Mouse (Mus musculus): ENCODE data around the gene Rassf6. TPM values are rescaled to one million over a fixed set of nuclear protein-coding genes. Genes with fewer than 3 reads are reported as not detected.
A peak's percentile ranks its signal among the peaks of the same experiment; 100 is the strongest.

The Rassf6 gene
- polyA plus RNA-seq (2015; fragmentation: Nextera tagmentation; extraction: Ambion mirVana), result 2.2 and 2.5 TPM in 2 replicates

DNA sequence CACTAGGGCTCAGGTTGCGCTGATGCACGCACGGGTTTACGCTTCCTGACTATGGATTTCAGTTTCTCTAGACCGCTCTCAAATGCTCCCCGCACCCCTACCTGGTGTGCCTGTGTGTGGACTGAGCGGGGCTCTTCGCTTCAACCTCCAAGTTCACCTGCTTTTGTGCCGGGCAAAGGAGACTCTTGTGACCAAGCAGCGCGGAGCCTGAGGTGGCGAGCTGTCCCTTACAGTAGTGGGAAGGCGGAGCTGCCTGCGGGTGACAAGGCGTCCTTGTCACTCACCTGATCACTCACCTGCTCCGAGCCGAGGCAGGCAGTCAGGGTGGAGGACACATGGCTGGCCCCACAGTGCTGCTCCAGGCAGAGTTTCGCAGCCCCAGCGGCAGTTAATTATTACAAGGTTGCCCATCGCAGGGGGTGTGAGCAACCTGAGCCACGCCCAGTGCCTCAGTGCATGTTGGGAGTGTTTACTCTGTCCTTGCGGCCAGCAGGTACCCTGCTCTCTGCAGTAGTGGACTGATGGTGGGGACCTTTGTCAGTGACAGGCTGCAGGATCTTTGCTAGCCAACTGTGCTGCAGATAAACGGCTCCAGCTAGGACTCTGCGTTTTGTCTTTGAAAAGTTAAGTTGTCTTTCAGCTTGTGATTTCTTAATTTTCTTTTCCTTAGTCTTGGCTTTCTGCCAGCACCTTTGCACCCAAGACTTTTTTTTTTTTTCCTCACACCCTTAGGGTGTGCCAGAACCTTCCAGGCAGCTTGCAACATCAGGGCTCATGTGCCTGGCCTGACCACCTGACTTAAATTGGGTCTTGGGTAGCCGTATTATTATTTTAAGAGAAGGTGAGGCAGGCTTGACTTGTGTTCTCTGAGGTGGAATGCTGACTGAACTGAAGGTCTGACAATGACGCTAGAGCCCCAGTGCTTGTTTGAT is at the start of gene Rassf6:
TSS of gene Rassf6 (minus strand) at position 372 of the 932 bp plus-strand sequence.
- H3K4me1 ChIP-seq (ENCODE audit: control insufficient read depth, insufficient read depth, low read length), result peaks cover 2% of the 10 kb centered on the region; the same call in 1 of the 2 replicates
- peak; percentile 89 for ATAC-seq
- H3K36me3 ChIP-seq (ENCODE audit: control insufficient read depth, insufficient read depth, low read length), result no peaks in the 10 kb centered on the region
- peak within 1 kb of the TSS; percentile 87 for H3K4me2 ChIP-seq (ENCODE audit: low read length)
- H3K27me3 ChIP-seq (ENCODE audit: control insufficient read depth, insufficient read depth, low read depth, low read length), result no peaks in the 10 kb centered on the region
- WGBS, result 11% methylated on average over 26 of the region's 26 CpGs
- H3K9ac ChIP-seq (ENCODE audit: low read depth, low read length), result peak within 1 kb of the TSS; percentile 69
- H3K27ac ChIP-seq (ENCODE audit: low read length), result no peak within 1 kb of the TSS
- H3K4me3 ChIP-seq (ENCODE audit: low read depth, low read length), result peak within 1 kb of the TSS; percentile 54
- H3K9me3 ChIP-seq (replicated peaks; ENCODE audit: control insufficient read depth, low read length, poor library complexity, severe bottlenecking), result no peaks in the 10 kb centered on the region

DNA sequence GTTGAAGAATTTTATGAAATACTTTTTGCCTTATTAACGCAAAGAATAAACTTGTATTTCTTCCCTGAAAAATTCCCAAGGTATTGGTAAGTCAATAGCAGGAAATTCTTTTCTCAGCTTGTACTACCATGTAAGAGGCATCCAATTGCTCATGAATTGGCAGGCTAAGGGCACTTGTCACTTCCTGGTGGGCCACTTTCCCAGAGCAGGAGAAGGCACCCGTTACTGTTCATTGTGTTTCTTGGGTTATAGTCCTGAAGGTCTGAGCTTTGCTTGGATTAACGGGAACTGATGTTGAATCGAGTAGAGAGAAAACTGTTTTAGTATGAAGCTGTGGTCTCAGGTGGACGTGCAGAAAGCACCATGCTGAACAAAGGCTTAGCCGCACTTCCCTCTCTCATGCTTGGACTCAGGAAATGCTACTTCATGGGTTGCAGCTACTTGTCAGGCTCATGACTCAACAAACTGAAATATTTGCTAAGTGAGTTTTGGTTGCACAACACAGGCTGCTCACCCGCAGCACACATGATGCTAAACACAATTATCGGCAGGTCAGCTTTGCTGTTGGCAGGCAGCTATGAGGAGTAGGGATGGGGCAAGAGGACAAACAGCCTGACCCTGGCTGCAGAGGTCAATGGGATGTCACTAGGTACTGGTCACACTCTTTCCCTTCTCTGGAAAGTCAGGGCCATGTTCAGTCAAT is 49.1 kb upstream of the Rassf6 start:
- Histone ChIP-seq H3K27me3 (ENCODE audit: control insufficient read depth, insufficient read depth, low read depth, low read length) (no peaks in the 10 kb centered on the region), H3K4me1 (ENCODE audit: control insufficient read depth, insufficient read depth, low read length) (no peaks in the 10 kb centered on the region), H3K27ac (ENCODE audit: low read length) (no peak overlapping the region), H3K36me3 (ENCODE audit: control insufficient read depth, insufficient read depth, low read length) (no peaks in the 10 kb centered on the region), H3K4me2 (ENCODE audit: low read length) (no peak overlapping the region), H3K9ac (ENCODE audit: low read depth, low read length) (no peak overlapping the region), H3K4me3 (ENCODE audit: low read depth, low read length) (no peak overlapping the region), H3K9me3 (replicated peaks; ENCODE audit: control insufficient read depth, low read length, poor library complexity, severe bottlenecking) (no peaks in the 10 kb centered on the region)
- no peak for ATAC-seq
- 90% methylated on average over 8 of the region's 8 CpGs for WGBS

DNA sequence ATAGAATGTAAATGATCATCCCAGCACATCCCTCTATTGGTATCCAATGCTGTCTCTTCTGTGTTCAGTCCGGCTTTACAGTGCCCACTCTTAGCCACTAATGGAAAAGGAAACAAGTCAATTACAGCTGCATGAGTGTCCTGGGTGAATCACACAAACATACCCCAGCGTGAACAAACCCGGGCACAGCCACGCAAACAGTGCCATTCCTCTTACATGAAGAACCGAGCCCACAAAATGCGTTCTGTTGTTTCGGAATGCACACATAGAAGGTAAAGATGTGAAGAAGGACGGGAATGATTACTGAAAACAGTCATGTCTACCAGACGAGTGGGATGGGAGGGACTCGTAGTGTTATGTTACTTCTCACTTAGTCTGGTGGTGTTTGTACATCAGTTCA is 47.5 kb upstream of the Rassf6 start:
- H3K4me2 ChIP-seq (ENCODE audit: low read length), result no peak overlapping the region
- H3K9ac ChIP-seq (ENCODE audit: low read depth, low read length), result no peak overlapping the region
- H3K9me3 ChIP-seq (replicated peaks; ENCODE audit: control insufficient read depth, low read length, poor library complexity, severe bottlenecking), result no peaks in the 10 kb centered on the region
- no peak for ATAC-seq
- 93% methylated on average over 10 of the region's 10 CpGs for WGBS
- no peaks in the 10 kb centered on the region for H3K4me1 ChIP-seq (ENCODE audit: control insufficient read depth, insufficient read depth, low read length)
- no peak overlapping the region for H3K4me3 ChIP-seq (ENCODE audit: low read depth, low read length)
- no peaks in the 10 kb centered on the region for H3K36me3 ChIP-seq (ENCODE audit: control insufficient read depth, insufficient read depth, low read length)
- no peaks in the 10 kb centered on the region for H3K27me3 ChIP-seq (ENCODE audit: control insufficient read depth, insufficient read depth, low read depth, low read length)
- no peak overlapping the region for H3K27ac ChIP-seq (ENCODE audit: low read length)

DNA sequence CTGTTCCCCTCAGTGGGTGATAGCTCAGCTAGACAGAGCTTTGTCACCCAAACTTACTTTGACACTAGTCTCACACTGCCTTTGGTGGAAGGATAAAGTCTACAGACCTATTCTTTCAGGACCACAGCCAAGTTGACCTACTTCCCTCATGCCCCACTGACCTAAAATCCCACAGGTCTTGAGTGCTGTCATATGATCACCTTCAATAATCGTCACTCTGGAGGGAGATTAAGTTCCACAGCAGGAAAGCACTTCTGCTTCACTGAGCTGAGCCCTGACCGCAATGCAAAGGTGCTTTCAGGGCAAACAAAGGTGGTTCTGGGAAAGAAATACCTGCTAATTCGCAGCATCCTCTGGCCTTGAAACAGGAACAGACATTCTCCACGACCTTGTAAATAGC is 44.5 kb upstream of the Rassf6 start:
- no peaks in the 10 kb centered on the region for H3K4me1 ChIP-seq (ENCODE audit: control insufficient read depth, insufficient read depth, low read length)
- no peak overlapping the region for H3K4me2 ChIP-seq (ENCODE audit: low read length)
- H3K9me3 ChIP-seq (replicated peaks; ENCODE audit: control insufficient read depth, low read length, poor library complexity, severe bottlenecking), result no peaks in the 10 kb centered on the region
- no peak for ATAC-seq
- no peaks in the 10 kb centered on the region for H3K36me3 ChIP-seq (ENCODE audit: control insufficient read depth, insufficient read depth, low read length)
- no peaks in the 10 kb centered on the region for H3K27me3 ChIP-seq (ENCODE audit: control insufficient read depth, insufficient read depth, low read depth, low read length)
- no peak overlapping the region for H3K9ac ChIP-seq (ENCODE audit: low read depth, low read length)
- WGBS, result 49% methylated on average over 4 of the region's 4 CpGs
- H3K4me3 ChIP-seq (ENCODE audit: low read depth, low read length), result no peak overlapping the region
- H3K27ac ChIP-seq (ENCODE audit: low read length), result no peak overlapping the region

DNA sequence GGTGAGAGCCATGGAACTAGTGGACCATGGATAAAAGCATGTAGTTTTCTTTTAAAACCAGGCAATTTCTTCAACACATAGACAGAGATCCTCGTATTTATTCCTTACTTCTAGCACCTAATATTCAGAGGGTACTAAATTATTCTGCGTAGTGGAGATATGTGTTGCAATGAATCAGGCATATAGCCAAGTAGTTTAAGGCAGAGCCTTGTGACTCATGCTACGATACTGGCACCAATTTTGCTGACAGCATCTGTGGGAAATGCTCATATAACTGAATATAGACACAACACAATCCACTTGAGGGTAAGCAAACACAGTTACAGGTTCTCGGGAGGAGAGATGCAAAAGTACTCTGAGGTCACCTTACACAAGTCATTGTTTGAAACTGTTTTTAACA is 41.4 kb upstream of the Rassf6 start:
- 90% methylated on average over 4 of the region's 4 CpGs for WGBS
- H3K4me2 ChIP-seq (ENCODE audit: low read length), result no peak overlapping the region

DNA sequence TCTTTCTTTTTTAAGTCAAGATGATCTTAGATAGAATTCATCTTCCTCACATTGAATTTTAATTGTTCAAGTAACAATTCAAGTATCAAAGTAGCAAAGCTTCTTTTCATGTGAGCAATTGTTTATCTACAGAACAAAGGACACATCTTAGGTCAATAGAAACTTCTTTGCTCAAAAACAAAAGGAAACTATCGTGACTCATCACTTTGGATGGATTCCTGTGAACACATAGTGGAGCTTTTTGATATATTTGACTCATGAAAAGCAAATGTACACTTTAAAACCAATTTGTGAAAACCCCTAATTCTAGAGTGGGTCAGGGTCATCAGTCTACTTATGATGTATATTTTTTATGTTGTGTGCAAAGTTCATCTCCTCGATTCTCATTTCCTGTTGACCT is 37.1 kb upstream of the Rassf6 start:
- no peak overlapping the region for H3K9ac ChIP-seq (ENCODE audit: low read depth, low read length)
- H3K27me3 ChIP-seq (ENCODE audit: control insufficient read depth, insufficient read depth, low read depth, low read length), result no peaks in the 10 kb centered on the region
- H3K4me3 ChIP-seq (ENCODE audit: low read depth, low read length), result no peak overlapping the region
- 72% methylated on average over 2 of the region's 2 CpGs for WGBS
- no peak overlapping the region for H3K4me2 ChIP-seq (ENCODE audit: low read length)
- H3K36me3 ChIP-seq (ENCODE audit: control insufficient read depth, insufficient read depth, low read length), result no peaks in the 10 kb centered on the region
- H3K4me1 ChIP-seq (ENCODE audit: control insufficient read depth, insufficient read depth, low read length), result no peaks in the 10 kb centered on the region
- no peak overlapping the region for H3K27ac ChIP-seq (ENCODE audit: low read length)
- ATAC-seq, result no peak
- H3K9me3 ChIP-seq (replicated peaks; ENCODE audit: control insufficient read depth, low read length, poor library complexity, severe bottlenecking), result no peaks in the 10 kb centered on the region

More for the DNA sequence above, 41.4 kb upstream of the Rassf6 start:
- H3K4me1 ChIP-seq (ENCODE audit: control insufficient read depth, insufficient read depth, low read length), result no peaks in the 10 kb centered on the region
- no peaks in the 10 kb centered on the region for H3K36me3 ChIP-seq (ENCODE audit: control insufficient read depth, insufficient read depth, low read length)
- no peak overlapping the region for H3K4me3 ChIP-seq (ENCODE audit: low read depth, low read length)
- no peak for ATAC-seq
- H3K27ac ChIP-seq (ENCODE audit: low read length), result no peak overlapping the region
- no peaks in the 10 kb centered on the region for H3K27me3 ChIP-seq (ENCODE audit: control insufficient read depth, insufficient read depth, low read depth, low read length)
- H3K9ac ChIP-seq (ENCODE audit: low read depth, low read length), result no peak overlapping the region
- no peaks in the 10 kb centered on the region for H3K9me3 ChIP-seq (replicated peaks; ENCODE audit: control insufficient read depth, low read length, poor library complexity, severe bottlenecking)

DNA sequence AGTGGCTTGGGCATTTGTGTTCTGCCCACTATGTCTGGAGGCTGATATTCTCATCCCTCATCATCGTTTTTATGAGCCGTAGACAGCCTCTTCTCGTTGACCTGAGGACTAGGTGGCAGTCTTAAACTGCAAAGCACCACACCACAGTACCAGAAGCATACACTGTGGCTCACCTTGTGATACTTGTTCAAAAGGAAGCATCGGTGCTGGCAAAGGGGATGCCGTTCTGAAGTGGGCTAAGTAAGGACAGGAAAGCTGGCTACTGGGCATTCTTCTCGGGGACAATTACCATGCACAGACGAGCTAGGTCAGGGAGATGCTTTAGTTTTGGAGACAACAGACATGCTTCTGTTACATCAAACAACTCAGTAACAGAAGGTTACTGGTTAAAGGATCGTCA is 21.4 kb upstream of the Rassf6 start:
- Histone ChIP-seq H3K36me3 (ENCODE audit: control insufficient read depth, insufficient read depth, low read length) (no peaks in the 10 kb centered on the region), H3K27ac (ENCODE audit: low read length) (no peak overlapping the region), H3K9me3 (replicated peaks; ENCODE audit: control insufficient read depth, low read length, poor library complexity, severe bottlenecking) (no peaks in the 10 kb centered on the region), H3K27me3 (ENCODE audit: control insufficient read depth, insufficient read depth, low read depth, low read length) (no peaks in the 10 kb centered on the region), H3K9ac (ENCODE audit: low read depth, low read length) (no peak overlapping the region), H3K4me3 (ENCODE audit: low read depth, low read length) (no peak overlapping the region), H3K4me2 (ENCODE audit: low read length) (no peak overlapping the region), H3K4me1 (ENCODE audit: control insufficient read depth, insufficient read depth, low read length) (no peaks in the 10 kb centered on the region)
- peak; percentile 12; the same call in 1 of the 2 replicates for ATAC-seq
- WGBS, result 69% methylated on average over 8 of the region's 8 CpGs

DNA sequence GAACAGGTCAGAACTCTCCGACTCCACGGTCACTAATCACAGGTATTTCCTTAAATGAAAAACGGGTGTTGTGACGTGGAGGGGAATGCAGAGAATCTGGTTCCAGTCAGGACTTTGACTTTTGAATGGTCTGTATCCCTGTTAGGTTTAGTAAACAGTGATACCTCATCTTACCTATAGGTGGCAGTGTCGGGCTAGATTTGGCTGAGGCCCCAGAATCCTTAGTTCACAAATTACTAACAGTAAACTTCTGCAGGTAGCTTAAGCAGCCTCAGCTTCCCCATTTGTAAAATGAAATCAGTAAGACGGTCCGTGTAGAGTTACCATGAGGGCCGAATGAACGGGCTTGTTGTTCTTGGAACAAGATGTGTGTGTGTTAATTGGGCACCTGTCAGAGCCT is 21.0 kb upstream of the Rassf6 start:
- Histone ChIP-seq H3K9me3 (replicated peaks; ENCODE audit: control insufficient read depth, low read length, poor library complexity, severe bottlenecking) (no peaks in the 10 kb centered on the region), H3K36me3 (ENCODE audit: control insufficient read depth, insufficient read depth, low read length) (no peaks in the 10 kb centered on the region), H3K27ac (ENCODE audit: low read length) (no peak overlapping the region), H3K4me2 (ENCODE audit: low read length) (no peak overlapping the region), H3K4me1 (ENCODE audit: control insufficient read depth, insufficient read depth, low read length) (no peaks in the 10 kb centered on the region), H3K27me3 (ENCODE audit: control insufficient read depth, insufficient read depth, low read depth, low read length) (no peaks in the 10 kb centered on the region), H3K4me3 (ENCODE audit: low read depth, low read length) (no peak overlapping the region), H3K9ac (ENCODE audit: low read depth, low read length) (no peak overlapping the region)
- peak; percentile 77 for ATAC-seq
- 18% methylated on average over 9 of the region's 9 CpGs for WGBS

DNA sequence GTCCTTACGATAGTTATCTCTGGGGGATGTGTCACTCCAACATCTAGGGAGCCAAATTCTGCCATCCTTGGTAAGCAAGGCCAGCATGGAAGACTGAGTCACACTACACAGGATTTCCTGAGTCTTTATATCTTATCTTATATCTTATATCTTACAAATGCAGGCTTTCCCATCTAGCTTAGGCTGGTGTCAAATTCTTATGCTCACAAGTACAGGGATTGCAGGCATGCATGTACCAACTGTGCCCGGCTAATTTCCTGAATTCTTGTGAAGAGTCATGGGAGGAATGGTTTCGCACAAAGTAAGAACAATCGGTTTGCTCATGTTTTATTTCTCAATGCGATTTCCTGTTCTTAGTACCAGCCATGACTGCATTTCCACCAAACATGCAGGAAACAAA is 20.0 kb upstream of the Rassf6 start:
- no peaks in the 10 kb centered on the region for H3K36me3 ChIP-seq (ENCODE audit: control insufficient read depth, insufficient read depth, low read length)
- no peak overlapping the region for H3K4me2 ChIP-seq (ENCODE audit: low read length)
- no peak overlapping the region for H3K4me3 ChIP-seq (ENCODE audit: low read depth, low read length)
- H3K9ac ChIP-seq (ENCODE audit: low read depth, low read length), result no peak overlapping the region
- WGBS, result 93% methylated on average over 5 of the region's 5 CpGs
- ATAC-seq, result no peak
- H3K4me1 ChIP-seq (ENCODE audit: control insufficient read depth, insufficient read depth, low read length), result no peaks in the 10 kb centered on the region
- H3K27me3 ChIP-seq (ENCODE audit: control insufficient read depth, insufficient read depth, low read depth, low read length), result no peaks in the 10 kb centered on the region
- H3K9me3 ChIP-seq (replicated peaks; ENCODE audit: control insufficient read depth, low read length, poor library complexity, severe bottlenecking), result no peaks in the 10 kb centered on the region
- H3K27ac ChIP-seq (ENCODE audit: low read length), result no peak overlapping the region
